Mouse (Mus musculus) skeletal muscle tissue, adult 2 months (tissue): ENCODE measurements around the gene Smim11.

Experiments
- DNase-seq: peaks from one replicate; pipeline ENCODE4 v3.0.0-alpha.2; 2012; ENCODE audit warnings: low read depth, low spot score

The Smim11 gene

GRCm38 (mm10) chr16:92300649-92301411, at the start of gene Smim11:
Smim11 (plus strand) TSS chr16:92301286.
- DNase-seq: peak; percentile 95

GRCm38 (mm10) chr16:92254316-92254715, 46.8 kb upstream of the Smim11 start:
- no peak for DNase-seq

DNA sequence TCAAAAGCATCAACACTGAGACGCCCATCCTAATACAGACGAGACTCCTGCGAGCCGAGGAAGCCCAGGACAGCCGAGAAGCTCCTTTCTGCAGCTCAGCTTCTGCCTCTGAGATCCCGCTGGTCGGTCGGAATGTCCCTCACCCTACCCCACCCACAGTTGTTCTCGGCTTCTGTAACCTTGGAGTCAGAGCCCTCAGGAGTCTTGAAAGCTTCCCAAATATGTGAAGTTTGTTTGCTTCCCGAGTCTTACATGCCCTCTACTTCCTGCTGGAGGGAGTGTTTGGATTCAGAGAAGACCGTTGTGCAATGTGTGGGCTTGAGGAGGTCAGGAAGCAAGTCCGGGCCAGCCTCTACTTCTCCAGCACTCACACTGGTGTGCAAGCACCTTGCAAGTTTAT, 33.2 kb upstream of the Smim11 start:
- DNase-seq: no peak

DNA sequence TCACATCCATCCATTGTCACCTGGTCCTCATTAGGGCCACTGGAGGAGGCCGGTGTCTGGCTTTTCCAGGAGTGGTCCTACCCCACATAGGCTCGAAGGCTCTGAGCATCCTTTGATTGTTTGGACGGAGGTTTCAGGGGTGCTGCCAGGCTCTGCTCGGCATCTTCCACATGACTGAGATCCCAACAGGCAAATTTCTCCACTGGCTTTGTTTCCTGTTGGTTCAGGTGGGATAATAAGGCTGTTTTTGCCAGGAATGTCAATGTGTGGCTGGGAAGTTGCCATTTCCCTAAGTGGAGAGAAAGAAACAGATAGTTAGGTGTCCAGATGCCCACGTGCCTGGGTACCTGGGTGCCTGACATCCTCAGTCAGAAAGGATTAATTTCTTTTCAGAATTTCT, 26.6 kb upstream of the Smim11 start:
- DNase-seq: no peak

- DNase-seq: no peak
Measured at GRCm38 (mm10) chr16:92275526-92275925, 25.6 kb upstream of the Smim11 start.

- DNase-seq: no peak
Measured at GRCm38 (mm10) chr16:92282671-92283070, 18.4 kb upstream of the Smim11 start.

DNA sequence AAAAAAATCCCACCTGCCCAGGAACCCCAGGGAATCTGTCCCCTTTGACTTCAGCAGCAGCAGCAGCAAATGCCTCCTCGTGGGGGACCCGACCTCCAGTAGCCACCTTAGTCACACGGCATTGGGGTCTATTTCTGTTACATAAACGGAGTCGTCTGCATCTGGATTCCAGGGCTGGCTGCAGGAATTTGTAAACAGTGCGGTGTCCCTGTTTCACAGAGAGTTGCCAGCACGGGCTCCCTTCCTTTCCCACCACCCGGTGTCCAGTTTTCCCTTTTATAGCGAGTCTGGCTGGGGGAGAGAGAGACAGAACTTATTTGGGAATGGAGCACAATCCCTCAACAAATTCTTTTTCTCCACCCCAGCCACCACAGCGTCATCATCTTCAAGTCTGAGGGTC, 16.0 kb upstream of the Smim11 start:
- no peak for DNase-seq

DNA sequence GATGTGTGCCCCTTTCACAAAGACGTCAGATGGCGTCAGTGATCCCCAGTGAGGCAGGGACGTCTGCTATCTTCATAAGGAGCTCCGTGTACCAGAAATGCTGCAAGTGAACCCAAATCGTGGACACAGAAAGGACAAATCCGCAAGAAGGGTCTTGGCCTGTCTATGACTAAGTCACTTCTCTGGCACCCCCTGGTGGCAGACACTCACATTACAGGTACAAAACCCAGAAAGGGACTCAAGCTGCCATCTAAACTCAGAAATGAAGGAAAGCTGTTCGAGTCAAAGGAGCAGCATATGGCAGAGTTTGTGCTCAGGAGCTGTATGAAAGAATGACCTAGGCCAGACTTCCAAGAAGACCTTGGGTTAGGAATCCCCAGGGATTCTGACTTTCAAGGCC, 14.5 kb upstream of the Smim11 start:
- DNase-seq: peak; percentile 62

DNA sequence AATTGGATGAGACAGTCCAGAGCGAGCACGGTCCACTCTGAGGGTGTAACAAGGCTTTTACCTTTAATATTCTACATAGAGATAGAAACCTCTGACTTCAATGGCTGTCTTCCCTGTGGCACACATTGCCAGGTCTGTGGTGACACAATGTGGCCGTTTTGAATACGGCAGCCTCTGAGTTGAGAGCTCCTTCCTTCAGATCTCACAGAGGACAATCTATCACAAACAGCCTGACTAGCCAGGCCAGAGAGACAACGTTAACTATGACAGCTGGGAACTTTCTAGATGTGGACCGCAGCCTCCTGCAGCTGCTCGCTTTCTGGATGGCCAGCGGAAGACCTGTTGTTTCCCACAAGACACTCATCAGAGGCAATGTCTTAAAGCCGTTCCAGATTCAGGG, 12.3 kb upstream of the Smim11 start:
- DNase-seq: no peak

DNA sequence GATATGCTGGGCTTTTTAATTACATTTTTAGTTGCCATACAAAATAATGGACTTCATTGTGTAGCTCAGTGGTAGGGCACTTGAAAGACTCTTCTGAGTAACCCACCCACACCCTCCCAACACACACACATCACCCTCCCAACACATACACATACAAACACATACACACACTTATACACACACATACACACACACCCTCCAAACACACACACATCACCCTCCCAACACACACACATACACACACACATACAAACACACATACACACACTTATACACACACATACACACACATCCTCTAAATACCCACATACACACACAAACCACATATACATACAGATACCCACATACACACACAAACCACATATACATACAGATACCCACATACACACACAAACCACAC, 11.0 kb upstream of the Smim11 start:
- DNase-seq: no peak

GRCm38 (mm10) chr16:92292101-92292500, 9.0 kb upstream of the Smim11 start, which contains the start of gene Kcne2:
Kcne2 (plus strand) TSS chr16:92292389.
- no peak for DNase-seq

DNA sequence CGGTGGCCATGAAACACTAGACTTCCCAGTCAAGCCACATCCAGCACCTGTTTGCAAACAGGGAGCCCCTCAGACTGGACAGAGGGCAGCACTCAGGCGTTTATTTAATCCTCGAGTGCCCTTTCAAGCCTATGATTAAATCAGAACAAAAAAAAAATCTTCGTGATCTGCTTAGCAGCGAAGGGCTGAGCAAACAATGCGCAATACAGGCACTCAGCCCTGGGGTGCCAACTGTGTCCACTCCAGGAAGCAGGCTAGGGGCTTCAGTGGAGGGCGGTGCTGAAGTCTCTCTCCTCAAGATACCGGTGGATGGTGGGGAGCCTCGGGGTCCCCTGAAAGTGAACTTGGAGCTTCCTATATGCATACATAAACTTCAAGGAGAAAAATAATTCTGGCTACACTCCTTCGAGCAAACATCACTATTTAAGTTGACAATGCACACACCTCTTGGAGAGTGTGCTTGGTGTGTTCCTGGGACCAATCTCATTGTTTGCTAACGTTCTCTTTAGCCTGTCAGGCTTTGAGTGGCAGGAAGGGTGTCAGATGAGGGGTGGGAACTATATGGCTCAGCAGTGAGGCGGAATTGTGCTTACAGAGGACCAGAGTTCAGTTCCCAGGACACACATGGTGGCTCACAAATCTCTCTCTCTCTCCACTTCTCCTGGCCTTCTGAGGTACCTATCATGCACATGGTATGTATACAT, 6.7 kb upstream of the Smim11 start:
- DNase-seq: no peak

- no peak for DNase-seq
Measured at GRCm38 (mm10) chr16:92295328-92295727, 5.8 kb upstream of the Smim11 start.

DNA sequence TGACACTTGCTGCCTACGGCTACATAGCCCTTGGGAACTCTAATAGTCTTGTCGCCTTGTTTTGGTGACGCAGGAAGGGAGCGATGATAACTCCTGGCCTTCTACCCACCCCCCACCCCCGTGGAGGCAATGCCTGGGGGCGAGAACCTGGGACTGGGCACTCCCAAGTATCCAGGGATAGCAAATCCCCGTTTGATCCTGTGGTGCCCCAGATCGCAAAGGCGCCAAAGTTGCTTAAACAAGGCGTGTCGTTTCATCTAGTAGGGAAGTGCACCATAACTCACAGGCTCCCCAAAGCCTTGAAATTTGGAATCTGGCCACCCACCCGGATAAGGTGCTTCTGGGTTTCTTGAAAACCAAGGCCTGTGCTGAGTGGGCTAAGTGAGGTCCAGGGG, 323 bp downstream of the Smim11 start:
- no peak for DNase-seq

DNA sequence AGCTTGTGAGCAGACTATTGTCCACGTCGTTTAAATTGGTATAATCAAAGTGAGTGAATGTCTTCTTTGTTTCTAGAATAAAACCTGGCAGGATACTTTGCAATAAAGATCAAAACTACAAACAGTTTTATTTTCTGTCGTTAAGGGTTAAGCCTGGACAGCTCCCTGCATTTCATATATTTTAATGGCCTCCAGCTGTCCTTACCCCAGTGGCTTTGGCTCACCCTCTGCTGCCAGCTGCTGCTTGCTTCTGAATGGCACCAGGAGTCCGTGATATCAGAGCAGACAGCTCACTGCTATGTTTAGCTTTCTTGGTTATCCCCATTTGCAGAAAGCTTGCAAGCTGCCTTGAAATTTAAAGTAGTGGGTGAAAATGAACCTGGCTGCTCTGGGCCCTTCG, 903 bp downstream of the Smim11 start:
- DNase-seq: peak; percentile 63

- no peak for DNase-seq
Measured at GRCm38 (mm10) chr16:92302506-92302905, 1.4 kb downstream of the Smim11 start.

- no peak for DNase-seq
Measured at GRCm38 (mm10) chr16:92305519-92305918, 4.4 kb downstream of the Smim11 start.

DNA sequence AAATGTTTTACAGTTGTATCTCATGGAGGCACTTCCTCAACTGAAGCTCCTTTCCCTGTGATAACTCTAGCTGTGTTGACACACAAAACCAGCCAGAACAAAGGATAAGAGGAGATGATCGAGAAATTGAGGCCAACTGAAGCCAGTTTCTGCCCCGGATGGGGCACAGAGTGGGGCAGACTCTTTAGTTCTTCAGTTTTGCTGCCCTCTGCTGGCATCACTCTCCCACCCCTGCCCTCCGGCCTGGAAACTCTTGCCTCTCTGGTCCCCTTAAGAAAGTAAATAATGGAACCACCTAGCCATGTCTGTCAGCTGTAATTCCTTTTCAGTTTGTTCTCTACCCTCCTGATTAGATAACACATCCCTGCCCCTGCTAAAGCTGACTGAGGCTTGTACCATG, 6.9 kb downstream of the Smim11 start:
- no peak for DNase-seq

DNA sequence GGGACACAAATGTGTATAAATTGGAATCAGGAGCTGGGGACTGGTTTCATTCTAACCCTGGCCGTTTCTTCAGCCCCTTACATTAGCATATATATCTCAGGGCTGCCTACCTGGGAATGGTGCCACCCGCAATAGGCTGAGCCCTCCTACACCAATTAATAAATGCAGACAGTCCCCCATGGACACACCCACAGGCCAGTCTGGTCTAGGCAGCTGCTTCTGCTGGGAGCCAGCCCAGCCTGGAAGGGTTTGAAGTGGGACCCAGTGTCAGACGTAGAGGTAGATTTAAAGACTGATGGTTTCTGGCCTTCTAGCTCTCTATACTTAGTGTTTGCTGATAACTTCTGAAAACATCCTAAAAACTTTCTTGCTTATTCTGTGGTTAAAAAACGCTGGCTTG, 8.0 kb downstream of the Smim11 start:
- no peak for DNase-seq

GRCm38 (mm10) chr16:92313953-92314741, 13.1 kb downstream of the Smim11 start:
- DNase-seq: peak; percentile 29

DNA sequence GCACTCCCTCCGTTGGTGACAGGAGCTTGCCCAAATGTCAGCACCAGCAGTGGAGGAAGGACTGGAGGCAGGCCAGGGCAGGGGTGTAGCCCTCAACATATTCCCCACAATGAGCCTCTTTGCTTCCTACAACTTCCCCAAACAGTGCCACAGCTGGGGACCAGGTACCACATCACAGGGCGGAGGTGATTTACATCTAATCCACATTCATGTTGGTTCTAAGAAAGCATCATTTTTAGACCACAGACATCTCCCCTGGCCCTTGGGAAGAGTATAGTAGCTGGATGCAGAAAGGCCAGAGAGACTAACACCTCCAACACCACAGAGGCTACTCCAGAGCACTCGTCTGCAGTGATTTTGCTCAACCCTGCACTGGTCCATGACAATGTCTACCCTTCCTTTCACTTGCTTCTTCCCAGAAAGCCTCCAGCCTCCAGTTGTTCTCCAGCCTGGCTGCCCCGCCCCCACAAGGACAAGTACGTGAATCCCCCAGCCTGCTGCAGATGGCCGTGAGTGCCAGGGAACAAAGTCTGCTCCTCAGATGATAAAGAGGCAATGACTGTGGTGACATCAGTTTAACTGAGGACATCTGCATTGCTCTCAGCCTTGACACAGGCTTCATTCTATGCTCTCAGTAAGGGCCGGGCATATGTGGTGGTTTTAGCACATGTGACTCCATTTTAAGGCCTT, 15.1 kb downstream of the Smim11 start:
- DNase-seq: no peak
